Mouse (Mus musculus): Measurements from ENCODE around the gene Hes7.
A peak's percentile ranks its signal among the peaks of the same experiment; 100 is the strongest.

- TF ChIP-seq CTCF (IDR thresholded peaks at IDR 0.05 in 2 of 3, conservative IDR thresholded peaks at IDR 0.05 in 1 of 3; ENCODE audit: control insufficient read depth in 1 of 3, insufficient read depth in 1 of 3, low read depth in 2 of 3, low read length in 3 of 3, poor library complexity in 1 of 3, severe bottlenecking in 1 of 3) (peak in 1 of 3 experiments; percentile 14; a peak in 1 of 6 replicates), EP300 (IDR thresholded peaks at IDR 0.05; ENCODE audit: low read depth in 1 of 2, low read length in 2 of 2) (no peak), UBTF (IDR thresholded peaks at IDR 0.05; ENCODE audit: borderline replicate concordance, insufficient read depth, low read depth, low read length) (no peak), SMC3 (IDR thresholded peaks at IDR 0.05; ENCODE audit: low read depth, low read length) (no peak; the same call in 1 of the 2 replicates), POLR2A (IDR thresholded peaks at IDR 0.05; ENCODE audit: control insufficient read depth in 1 of 2, insufficient read depth in 1 of 2, low read depth in 1 of 2, low read length in 2 of 2, poor library complexity in 1 of 2) (0 out of 4 replicates have a peak, but pooled peaks of 1 of the 2 experiments have one; percentile 33), GATA1 (IDR thresholded peaks at IDR 0.05; ENCODE audit: low read depth, low read length) (no peak; the same call in 1 of the 2 replicates), MYC (IDR thresholded peaks at IDR 0.05; ENCODE audit: low read depth, low read length) (no peak; the same call in 1 of the 2 replicates), BHLHE40 (IDR thresholded peaks at IDR 0.05; ENCODE audit: borderline replicate concordance, low read depth, low read length) (no peak), MAX (IDR thresholded peaks at IDR 0.05; ENCODE audit: low read length) (0 out of 2 replicates have a peak, but pooled peaks have one; percentile 19), RCOR1 (IDR thresholded peaks at IDR 0.05; ENCODE audit: low read depth, low read length) (0 out of 2 replicates have a peak, but pooled peaks have one; percentile 26), KAT2A (conservative IDR thresholded peaks at IDR 0.05; ENCODE audit: low read depth, low read length) (peak; percentile 50; the same call in 1 of the 2 replicates), HCFC1 (IDR thresholded peaks at IDR 0.05; ENCODE audit: low read depth, low read length) (no peak), ZC3H11A (IDR thresholded peaks at IDR 0.05; ENCODE audit: low read depth, low read length) (no peak)
Observed at GRCm38 (mm10) chr11:69123693-69124497, 3.7 kb downstream of the Hes7 start.
